Comparison of ENCODE assay signal across 8 mouse cellular contexts in genomic region chr4:131920141-131920594, GRCm38 (mm10). TPM values are rescaled to one million over a fixed set of nuclear protein-coding genes. Genes with fewer than 3 reads are reported as not detected.
DNase-seq lines count a peak whose midpoint lies in the region; ATAC-seq and TF ChIP-seq lines count a peak whose summit lies in the region.

No protein-coding gene starts in this region.

- peaks cover 56% of the 10 kb centered on the region for H3K4me1 ChIP-seq in E14TG2a.4 (replicated peaks; ENCODE audit: low read depth, low read length)
- H3K4me1 ChIP-seq in bone marrow macrophage, adult 2 months (ENCODE audit: control insufficient read depth, insufficient read depth, low read length) = peaks cover 5% of the 10 kb centered on the region
- H3K4me1 ChIP-seq in intestine, postnatal 0 days (replicated peaks; ENCODE audit: control insufficient read depth, insufficient read depth, low read length) = peaks cover 5% of the 10 kb centered on the region
- no peaks in the 10 kb centered on the region; the same call in 1 of the 2 replicates for H3K4me1 ChIP-seq in lung, postnatal 0 days (ENCODE audit: insufficient read depth, low read depth, low read length)

- peak overlapping the region; percentile 60 for H3K9ac ChIP-seq in intestine, postnatal 0 days (ENCODE audit: low read depth, low read length)
- peak overlapping the region; percentile 27; the same call in 1 of the 2 replicates for H3K9ac ChIP-seq in lung, postnatal 0 days (replicated peaks; ENCODE audit: low read depth)

- peak overlapping the region; percentile 96 for H3K4me2 ChIP-seq in intestine, postnatal 0 days (replicated peaks; ENCODE audit: low read depth)
- H3K4me2 ChIP-seq in lung, postnatal 0 days (replicated peaks; ENCODE audit: low read depth, low read length) = peak overlapping the region; percentile 94

- no peak for TF ChIP-seq EP300 in lung, postnatal 0 days (IDR thresholded peaks at IDR 0.05)

- intact Hi-C loops in left cerebral cortex, postnatal 4 days (cut with DNase I) = no loop called here

- no peaks in the 10 kb centered on the region for H3K9me3 ChIP-seq in E14TG2a.4 (ENCODE audit: low read length)
- no peaks in the 10 kb centered on the region for H3K9me3 ChIP-seq in intestine, postnatal 0 days (ENCODE audit: control insufficient read depth)
- no peaks in the 10 kb centered on the region for H3K9me3 ChIP-seq in lung, postnatal 0 days (ENCODE audit: low read length)

- TF ChIP-seq CTCF in E14TG2a.4 (conservative IDR thresholded peaks at IDR 0.05; ENCODE audit: low read length) = no peak
- no peak for TF ChIP-seq CTCF in bone marrow macrophage, adult 2 months (IDR thresholded peaks at IDR 0.05; ENCODE audit: low read depth, low read length)
- TF ChIP-seq CTCF in intestine, postnatal 0 days (IDR thresholded peaks at IDR 0.05; ENCODE audit: low read depth) = no peak
- no peak for TF ChIP-seq CTCF in lung, postnatal 0 days (IDR thresholded peaks at IDR 0.05)

- peaks cover 8% of the 10 kb centered on the region for H3K36me3 ChIP-seq in E14TG2a.4 (ENCODE audit: insufficient read depth, low read length)
- peaks cover 16% of the 10 kb centered on the region for H3K36me3 ChIP-seq in intestine, postnatal 0 days (ENCODE audit: control insufficient read depth, insufficient read depth)
- 0 out of 2 replicates have a peak, but pooled peaks cover 8% of the 10 kb centered on the region for H3K36me3 ChIP-seq in lung, postnatal 0 days (ENCODE audit: insufficient read depth, low read length)

- WGBS in intestine, postnatal 0 days = 15% methylated on average over 23 of the region's 51 CpGs
- WGBS in lung, postnatal 0 days = 3% methylated on average over 46 of the region's 51 CpGs

- DNase-seq in lung, postnatal 0 days (ENCODE audit: low spot score) = peak; percentile 56
- peak; percentile 43 for DNase-seq in urinary bladder, postnatal 25 days (ENCODE audit: low spot score)
- DNase-seq in left cerebral cortex, postnatal 4 days = no peak
- DNase-seq in layer of hippocampus, adult 11-12 months (ENCODE audit: low spot score) = no peak

- ATAC-seq in granulocyte monocyte progenitor cell, adult 5-6 weeks (replicated peaks; ENCODE audit: poor library complexity, severe bottlenecking) = peak; percentile 20; the same call in 1 of the 2 replicates
- ATAC-seq in intestine, postnatal 0 days = 0 out of 2 replicates have a peak, but pooled peaks have one; percentile 4
- ATAC-seq in lung, postnatal 0 days = peak; percentile 30

- no peak overlapping the region for H3K27ac ChIP-seq in bone marrow macrophage, adult 2 months (ENCODE audit: insufficient read depth, low read depth, low read length)
- peak overlapping the region; percentile 55 for H3K27ac ChIP-seq in intestine, postnatal 0 days (ENCODE audit: low read depth, low read length)
- peak overlapping the region; percentile 57 for H3K27ac ChIP-seq in lung, postnatal 0 days (ENCODE audit: low read length)

- H3K4me3 ChIP-seq in E14TG2a.4 (replicated peaks; ENCODE audit: low read length) = peak overlapping the region; percentile 76
- peak overlapping the region; percentile 36; the same call in 1 of the 2 replicates for H3K4me3 ChIP-seq in bone marrow macrophage, adult 2 months (ENCODE audit: insufficient read depth, low read length)
- H3K4me3 ChIP-seq in intestine, postnatal 0 days (ENCODE audit: low read depth, low read length) = peak overlapping the region; percentile 68
- peak overlapping the region; percentile 56 for H3K4me3 ChIP-seq in lung, postnatal 0 days (ENCODE audit: low read depth, low read length)

- TF ChIP-seq POLR2A in bone marrow macrophage, adult 2 months (IDR thresholded peaks at IDR 0.05; ENCODE audit: borderline replicate concordance, low read depth, low read length) = no peak

- H3K27me3 ChIP-seq in E14TG2a.4 (ENCODE audit: insufficient read depth, low read length) = peaks cover 90% of the 10 kb centered on the region
- H3K27me3 ChIP-seq in intestine, postnatal 0 days (replicated peaks; ENCODE audit: control insufficient read depth, insufficient read depth, low read length) = peaks cover 34% of the 10 kb centered on the region
- H3K27me3 ChIP-seq in lung, postnatal 0 days (replicated peaks; ENCODE audit: insufficient read depth, low read length) = peaks cover 36% of the 10 kb centered on the region

RNA-seq across cellular contexts. Expression of gene Tmem200b, which starts 1.4 kb away (rescaled TPM):
- not detected in 2 replicates for polyA plus RNA-seq in bone marrow macrophage, adult 2 months (2012; ENCODE audit: insufficient read depth, insufficient read length, missing spikeins)
- total RNA-seq in granulocyte monocyte progenitor cell, adult 5-6 weeks (2014; fragmentation: Nextera tagmentation) = not detected in 2 replicates
- total RNA-seq in granulocyte monocyte progenitor cell, adult 5-6 weeks (2017) = not detected in 2 replicates
- polyA plus RNA-seq in intestine, postnatal 0 days (2015; fragmentation: Nextera tagmentation; extraction: Ambion mirVana) = 1.3 and 1.7 TPM in 2 replicates
- polyA plus RNA-seq in lung, postnatal 0 days (2015; fragmentation: Nextera tagmentation; extraction: Ambion mirVana) = 1.3 and 1.8 TPM in 2 replicates
- 1 to 10 TPM; 1.2 to 1.6 TPM for total RNA-seq in left cerebral cortex, postnatal 4 days (2021)

RNA-seq across cellular contexts. Expression of gene Srsf4, which starts 46.8 kb away (rescaled TPM):
- 51.8 and 56.0 TPM in 2 replicates for polyA plus RNA-seq in bone marrow macrophage, adult 2 months (2012; ENCODE audit: insufficient read depth, insufficient read length, missing spikeins)
- total RNA-seq in granulocyte monocyte progenitor cell, adult 5-6 weeks (2014; fragmentation: Nextera tagmentation) = 62.0 and 78.5 TPM in 2 replicates
- 66.8 and 72.4 TPM in 2 replicates for total RNA-seq in granulocyte monocyte progenitor cell, adult 5-6 weeks (2017)
- polyA plus RNA-seq in intestine, postnatal 0 days (2015; fragmentation: Nextera tagmentation; extraction: Ambion mirVana) = 36.2 and 38.3 TPM in 2 replicates
- polyA plus RNA-seq in lung, postnatal 0 days (2015; fragmentation: Nextera tagmentation; extraction: Ambion mirVana) = 62.6 TPM in 2 replicates
- 10 to 100 TPM; 87.7 to 90.4 TPM for total RNA-seq in left cerebral cortex, postnatal 4 days (2021)

Comparison
In these comparisons a context has a peak if more than half of its experiments do, and no peak if none do; other contexts are left out.
1. DNase-seq: peak in lung, postnatal 0 days (single experiment) and urinary bladder, postnatal 25 days (single experiment); none in left cerebral cortex, postnatal 4 days (single experiment) and layer of hippocampus, adult 11-12 months (single experiment).
2. Peak in every context shown above with its lines, with median percentiles within 50 percentile points of each other: H3K4me3 ChIP-seq and ATAC-seq.